Mouse (Mus musculus): ENCODE measurements around the gene Tbc1d17.

GRCm38 (mm10) chr7:44823409-44823808 is 25.5 kb downstream of the Tbc1d17 start:
- no peak for TF ChIP-seq CTCF (IDR thresholded peaks at IDR 0.05; ENCODE audit: borderline replicate concordance, insufficient read depth, low read length)
- no peak for TF ChIP-seq POLR2A (IDR thresholded peaks at IDR 0.05; ENCODE audit: low read depth, low read length)

Data from embryonic fibroblast, embryonic 13.5 days (primary cell).